Comparison of ENCODE assay signal across 12 mouse cellular contexts in the genomic region with DNA sequence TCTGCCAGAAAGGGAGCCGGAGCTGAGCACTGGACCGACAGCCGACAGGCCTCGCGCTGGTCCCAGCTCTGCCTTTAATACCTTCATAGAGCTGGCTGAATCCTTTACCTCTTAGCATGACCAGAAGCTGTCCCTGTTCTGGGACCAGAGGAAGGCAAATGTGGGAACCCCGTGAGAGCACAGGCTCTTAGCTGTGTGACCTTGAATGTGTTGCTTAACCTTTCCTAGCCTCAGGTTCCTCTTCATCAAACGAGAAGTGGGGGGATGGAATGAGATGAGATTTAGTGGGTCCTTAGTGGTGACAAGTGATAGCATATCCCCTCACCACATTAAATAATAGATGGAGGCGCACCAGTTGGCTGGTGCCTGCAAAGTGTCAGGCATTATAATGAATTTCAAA. TPM values are rescaled to one million over a fixed set of nuclear protein-coding genes. Genes with fewer than 3 reads are reported as not detected.
A peak's percentile ranks its signal among the peaks of the same experiment; 100 is the strongest.
DNase-seq lines count a peak whose midpoint lies in the region; ATAC-seq and TF ChIP-seq lines count a peak whose summit lies in the region.
"Had no signal": no experiment of that assay in that cellular context is flagged by ENCODE, and none has a peak within 500 bp of the region (broad histone marks: within the 10 kb centered on the region; RNA-seq: fewer than 3 reads in every experiment).

No protein-coding gene starts in this region.

- H3K27ac ChIP-seq in intestine, postnatal 0 days (ENCODE audit: low read depth, low read length): no peak overlapping the region
- H3K27ac ChIP-seq in intestine, embryonic 16.5 days (ENCODE audit: low read length): no peak overlapping the region
- H3K27ac ChIP-seq: neural tube, embryonic 15.5 days had no signal

- 0 out of 2 replicates have a peak, but pooled peaks cover 2% of the 10 kb centered on the region for H3K27me3 ChIP-seq in intestine, postnatal 0 days (replicated peaks; ENCODE audit: control insufficient read depth, insufficient read depth, low read length)
- H3K27me3 ChIP-seq in intestine, embryonic 16.5 days (replicated peaks; ENCODE audit: control insufficient read depth, insufficient read depth, low read length): no peaks in the 10 kb centered on the region; the same call in 1 of the 2 replicates
- H3K27me3 ChIP-seq: neural tube, embryonic 15.5 days had no signal

- no peak overlapping the region for H3K4me2 ChIP-seq in intestine, postnatal 0 days (replicated peaks; ENCODE audit: low read depth)
- H3K4me2 ChIP-seq in intestine, embryonic 16.5 days (ENCODE audit: low read depth, low read length): no peak overlapping the region

- no peak for ATAC-seq in intestine, postnatal 0 days
- ATAC-seq in intestine, embryonic 16.5 days: no peak
- ATAC-seq in granulocyte monocyte progenitor cell, adult 5-6 weeks (replicated peaks; ENCODE audit: poor library complexity, severe bottlenecking): peak; percentile 59
- ATAC-seq in megakaryocyte-erythroid progenitor cell, adult 5-6 weeks (replicated peaks; ENCODE audit: low FRiP score, low TSS enrichment, poor library complexity, severe bottlenecking): 0 out of 2 replicates have a peak, but pooled peaks have one; percentile 5
- ATAC-seq in erythroid progenitor cell, adult 5-6 weeks (replicated peaks; ENCODE audit: low FRiP score, poor library complexity, severe bottlenecking): no peak

- TF ChIP-seq CTCF in intestine, postnatal 0 days (IDR thresholded peaks at IDR 0.05; ENCODE audit: low read depth): no peak

- H3K4me3 ChIP-seq in intestine, postnatal 0 days (ENCODE audit: low read depth, low read length): no peak overlapping the region
- H3K4me3 ChIP-seq in intestine, embryonic 16.5 days (ENCODE audit: low read length): no peak overlapping the region
- H3K4me3 ChIP-seq: neural tube, embryonic 15.5 days had no signal

- peak; percentile 22 for DNase-seq in MEL-GATA-1-ER (ENCODE audit: extremely low read depth, low read depth)
- no peak for DNase-seq in left cerebral cortex, postnatal 10 days (ENCODE audit: extremely low spot score in 1 of 2, low spot score in 2 of 2)
- DNase-seq: adrenal gland, postnatal 10 days; lung, postnatal 14 days; right cerebral cortex, postnatal 25 days had no signal

- 84% methylated on average over 8 of the region's 8 CpGs for WGBS in intestine, postnatal 0 days
- WGBS in intestine, embryonic 16.5 days: 88% methylated on average over 8 of the region's 8 CpGs

- H3K9me3 ChIP-seq in intestine, postnatal 0 days (ENCODE audit: control insufficient read depth): no peaks in the 10 kb centered on the region
- no peaks in the 10 kb centered on the region for H3K9me3 ChIP-seq in intestine, embryonic 16.5 days (ENCODE audit: control insufficient read depth, low read length)
- H3K9me3 ChIP-seq: limb, embryonic 10.5 days; neural tube, embryonic 15.5 days had no signal

- H3K36me3 ChIP-seq in intestine, postnatal 0 days (ENCODE audit: control insufficient read depth, insufficient read depth): no peaks in the 10 kb centered on the region
- H3K36me3 ChIP-seq in intestine, embryonic 16.5 days (ENCODE audit: control insufficient read depth, insufficient read depth, low read length): no peaks in the 10 kb centered on the region
- H3K36me3 ChIP-seq: limb, embryonic 10.5 days; neural tube, embryonic 15.5 days had no signal

- intact Hi-C loops in left cerebral cortex, postnatal 10 days (cut with DNase I): loop anchor here (1.0 kb wide), 1 partner anchor 88 kb away; no protein-coding TSS in a partner anchor

- no peaks in the 10 kb centered on the region for H3K4me1 ChIP-seq in intestine, postnatal 0 days (replicated peaks; ENCODE audit: control insufficient read depth, insufficient read depth, low read length)
- H3K4me1 ChIP-seq in intestine, embryonic 16.5 days (ENCODE audit: control insufficient read depth, insufficient read depth, low read length): no peaks in the 10 kb centered on the region

- 0 out of 2 replicates have a peak overlapping the region, but pooled peaks have one; percentile 41 for H3K9ac ChIP-seq in intestine, postnatal 0 days (ENCODE audit: low read depth, low read length)
- no peak overlapping the region for H3K9ac ChIP-seq in intestine, embryonic 16.5 days (ENCODE audit: low read depth, low read length)
- H3K9ac ChIP-seq: neural tube, embryonic 15.5 days had no signal

RNA-seq across cellular contexts. Expression of a gene that starts 18.5 kb away (rescaled TPM):
- polyA plus RNA-seq in intestine, postnatal 0 days (2015; fragmentation: Nextera tagmentation; extraction: Ambion mirVana): 12.0 and 12.6 TPM in 2 replicates
- polyA plus RNA-seq in intestine, embryonic 16.5 days (2015; fragmentation: Nextera tagmentation; extraction: Ambion mirVana): 15.0 and 15.2 TPM in 2 replicates
- total RNA-seq in granulocyte monocyte progenitor cell, adult 5-6 weeks (2014; fragmentation: Nextera tagmentation): 27.8 and 30.1 TPM in 2 replicates
- total RNA-seq in granulocyte monocyte progenitor cell, adult 5-6 weeks (2017): 18.4 and 19.9 TPM in 2 replicates
- total RNA-seq in megakaryocyte-erythroid progenitor cell, adult 5-6 weeks (2014; fragmentation: Nextera tagmentation): 1.3 and 1.6 TPM in 2 replicates
- total RNA-seq in megakaryocyte-erythroid progenitor cell, adult 5-6 weeks (2017): 1.0 TPM in 1 of 2 replicates, not detected in the other
- 10 to 100 TPM; 47.4 to 51.7 TPM for total RNA-seq in left cerebral cortex, postnatal 10 days (2021)
- 1.8 and 5.9 TPM in 2 replicates for total RNA-seq in erythroid progenitor cell, adult 5-6 weeks (2015; ENCODE audit: low replicate concordance)
- 2.3 and 3.5 TPM in 2 replicates for total RNA-seq in erythroid progenitor cell, adult 5-6 weeks (2017; ENCODE audit: low replicate concordance)

Comparison
In these comparisons a context has a peak if more than half of its experiments do, and no peak if none do; other contexts are left out.
1. ATAC-seq: peak in granulocyte monocyte progenitor cell, adult 5-6 weeks (single experiment) and megakaryocyte-erythroid progenitor cell, adult 5-6 weeks (single experiment); none in intestine, postnatal 0 days (single experiment), intestine, embryonic 16.5 days (single experiment) and erythroid progenitor cell, adult 5-6 weeks (single experiment).